Mouse (Mus musculus): ENCODE measurements around the gene Upp1. TPM values are rescaled to one million over a fixed set of nuclear protein-coding genes. Genes with fewer than 3 reads are reported as not detected.

The Upp1 gene
- polyA plus RNA-seq (2012; rRNA removed): 2.1 and 3.0 TPM in 2 replicates

GRCm38 (mm10) chr11:9118050-9118420 is at the start of gene Upp1:
Gene Upp1 (plus strand): TSS chr11:9118103.

Other genes starting within 250 kb of the Upp1 start
- 0.12 and 0.27 TPM in 2 replicates for gene Pkd1l1, start 144.8 kb upstream of the Upp1 start, polyA plus RNA-seq (2012; rRNA removed)
- 9.0 and 10.4 TPM in 2 replicates for gene Hus1, start 106.9 kb upstream of the Upp1 start, polyA plus RNA-seq (2012; rRNA removed)
- gene Gm11992, start 69.5 kb upstream of the Upp1 start, polyA plus RNA-seq (2012; rRNA removed): 1.3 and 1.9 TPM in 2 replicates
- gene Sun3, start 69.1 kb upstream of the Upp1 start, polyA plus RNA-seq (2012; rRNA removed): 0.06 and 0.13 TPM in 2 replicates
- gene Abca13, start 73.8 kb downstream of the Upp1 start, polyA plus RNA-seq (2012; rRNA removed): 0.03 TPM in 2 replicates